Mouse (Mus musculus) embryo, embryonic 11.5 days (tissue): ENCODE measurements around the gene Mfsd1.

ENCODE experiments used
- DNase-seq: peaks from one replicate; pipeline ENCODE4 v3.0.0-alpha.2; 2012; ENCODE audit warnings: low read depth, low spot score

Gene Mfsd1

DNA sequence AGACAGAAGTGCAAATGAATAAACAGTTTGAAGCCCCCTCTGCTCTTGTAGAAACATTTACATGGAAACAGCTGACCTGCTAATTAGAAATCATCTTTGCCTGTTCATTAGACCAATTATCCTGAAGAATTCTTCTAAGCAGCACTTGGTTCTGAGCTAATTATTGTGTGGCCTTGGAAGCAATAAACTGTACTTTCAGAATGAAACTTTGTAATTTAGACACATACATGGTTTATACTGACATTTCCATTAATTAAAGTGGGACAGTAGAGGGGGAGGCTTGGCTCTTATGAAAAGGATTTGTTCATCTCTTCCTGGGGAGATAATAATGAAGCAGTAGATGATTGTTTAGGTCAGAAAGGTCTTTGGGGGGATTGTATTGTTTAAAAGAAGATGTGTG, 35.7 kb downstream of the Mfsd1 start:
- no peak for DNase-seq

DNA sequence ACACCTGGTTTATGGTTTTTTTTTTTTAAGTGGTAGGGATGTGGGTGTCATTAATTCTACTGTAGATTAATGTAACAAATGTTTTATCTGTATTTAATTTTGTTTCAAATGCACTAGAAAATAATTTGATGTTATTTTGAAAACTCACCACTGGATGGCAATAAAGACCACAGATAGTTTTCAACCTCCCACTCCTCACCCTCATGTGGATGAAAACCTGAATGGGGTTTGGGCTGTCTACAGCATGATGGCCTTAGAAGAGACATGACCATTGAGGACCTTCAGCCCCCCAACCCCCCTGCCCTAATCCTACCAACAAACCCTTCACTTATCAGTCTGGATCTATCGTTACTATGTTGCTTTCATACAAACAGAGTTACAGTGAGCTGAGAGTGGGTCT, 42.1 kb downstream of the Mfsd1 start:
- DNase-seq: no peak

DNA sequence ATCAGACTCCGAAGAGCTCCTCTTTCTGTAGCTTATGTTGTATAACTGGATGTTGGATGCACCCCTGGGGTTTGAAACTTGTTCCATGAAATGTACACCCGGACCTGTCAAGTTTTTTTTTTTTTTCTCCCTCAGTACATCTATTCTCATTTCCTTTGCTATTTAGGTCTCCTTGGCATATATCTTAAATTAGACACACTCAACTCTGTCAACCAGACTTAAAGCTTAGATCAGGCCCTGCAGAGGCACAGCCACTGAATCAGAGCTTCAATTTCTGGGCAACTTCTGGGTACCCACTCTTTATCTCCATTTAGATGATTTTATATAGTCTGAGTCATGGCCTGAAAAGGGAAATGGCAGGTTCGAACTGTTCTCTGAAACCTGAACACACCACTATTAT, 60.6 kb downstream of the Mfsd1 start:
- no peak for DNase-seq

DNA sequence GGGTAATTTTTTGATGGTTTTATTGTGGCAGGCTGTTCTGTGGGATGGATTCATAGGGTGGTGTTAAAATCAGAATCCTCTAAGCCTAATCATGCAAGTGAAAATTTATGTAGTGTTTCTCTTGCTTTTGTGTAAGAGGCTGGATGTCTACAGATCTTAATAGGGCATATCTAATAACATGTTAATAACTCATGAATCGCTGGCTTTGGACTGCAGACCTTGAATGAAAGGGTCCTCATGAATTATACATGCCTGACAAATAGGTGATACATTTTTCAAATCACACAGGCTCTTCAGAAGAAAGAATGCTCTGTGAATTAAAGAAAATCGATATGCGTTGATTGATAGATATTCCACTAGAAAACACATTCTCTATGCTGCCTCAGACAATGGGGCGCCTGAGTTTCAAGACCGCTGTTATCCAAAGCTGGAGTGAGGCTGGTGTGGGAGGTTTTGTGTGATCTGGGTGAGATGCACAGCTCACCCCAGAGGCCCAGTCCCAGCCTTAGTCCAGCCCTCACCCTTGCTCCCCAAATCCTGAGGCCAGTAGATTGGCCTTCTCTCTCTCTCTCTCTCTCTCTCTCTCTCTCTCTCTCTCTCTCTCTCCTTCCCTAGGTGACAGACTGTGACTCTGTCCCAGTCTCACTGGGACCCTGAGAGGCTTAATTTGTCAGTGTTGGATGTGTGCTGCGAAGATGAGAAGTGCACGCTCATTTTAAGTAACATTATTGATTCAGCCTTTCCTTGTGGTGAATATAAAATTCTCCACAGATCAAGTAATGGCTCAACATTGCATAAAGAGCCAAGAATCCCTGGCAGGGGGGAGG, 63.3 kb downstream of the Mfsd1 start:
- DNase-seq: no peak
